Mouse (Mus musculus): ENCODE measurements around the gene Krtap27-1. TPM values are rescaled to one million over a fixed set of nuclear protein-coding genes. Genes with fewer than 3 reads are reported as not detected.

The Krtap27-1 gene
- polyA plus RNA-seq, 1 experiment from 2014 or later, result not detected

DNA sequence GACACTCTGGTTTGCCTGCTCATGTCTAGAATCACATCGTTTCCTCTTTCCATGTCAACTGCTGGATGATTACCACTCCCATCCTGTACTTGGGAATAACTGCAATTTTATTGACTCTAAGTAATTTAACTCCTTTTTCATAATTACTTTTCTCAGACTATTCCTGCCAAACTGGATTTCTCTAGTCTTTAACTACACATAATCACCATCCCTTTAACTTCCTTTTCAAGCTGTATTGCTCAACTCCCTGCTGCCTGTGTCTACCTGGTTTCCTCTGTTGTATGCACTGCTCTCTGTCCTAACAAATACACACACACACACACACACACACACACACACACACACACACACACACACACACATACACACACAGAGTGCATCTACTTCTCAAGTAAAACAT lies 20.4 kb downstream of the Krtap27-1 start:
- 45% methylated on average over 1 of the region's 1 CpGs for whole genome bisulfite sequencing
- Histone ChIP-seq H3K4me3 (no peak overlapping the region), H3K27me3 (no peaks in the 10 kb centered on the region), H3K4me2 (no peak overlapping the region), H3K27ac (no peak overlapping the region), H3K9me3 (no peaks in the 10 kb centered on the region), H3K4me1 (no peaks in the 10 kb centered on the region), H3K36me3 (no peaks in the 10 kb centered on the region), H3K9ac (no peak overlapping the region)
- ATAC-seq (ENCODE audit: borderline replicate concordance, extremely low read depth, low FRiP score, low TSS enrichment), result no peak

DNA sequence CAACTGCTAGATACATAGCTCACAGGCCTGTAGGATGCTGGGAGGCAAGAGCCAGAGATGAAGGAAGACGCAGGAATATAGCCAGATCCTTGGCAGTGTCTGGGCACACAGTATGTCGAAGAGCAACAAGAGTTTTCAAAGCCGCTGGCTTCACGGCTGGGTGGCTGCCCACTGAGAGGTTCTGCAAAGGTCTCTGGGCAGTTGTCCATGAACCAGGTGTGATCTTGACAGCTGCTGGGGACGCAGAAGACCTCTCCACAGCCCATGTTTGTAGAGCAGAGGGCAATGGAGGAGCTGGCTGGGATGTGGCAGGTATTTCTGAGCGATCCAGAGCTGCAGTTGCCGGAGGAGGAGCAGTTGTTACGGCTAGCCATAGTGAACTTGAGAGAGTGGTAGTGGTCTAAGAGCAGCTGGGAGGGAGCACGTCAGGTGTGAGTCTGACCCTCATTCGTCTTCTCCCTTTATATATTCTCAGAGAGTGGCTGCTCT lies 24.1 kb downstream of the Krtap27-1 start, which contains the start of gene Krtap26-1:
Gene Krtap26-1, minus strand, starts transcription at position 439 of the 489 bp plus-strand sequence.
- Histone ChIP-seq H3K9me3 (no peaks in the 10 kb centered on the region), H3K4me1 (no peaks in the 10 kb centered on the region), H3K27ac (no peak within 1 kb of the TSS), H3K36me3 (no peaks in the 10 kb centered on the region), H3K4me2 (no peak within 1 kb of the TSS), H3K4me3 (no peak within 1 kb of the TSS), H3K27me3 (no peaks in the 10 kb centered on the region), H3K9ac (no peak within 1 kb of the TSS)
- ATAC-seq (ENCODE audit: borderline replicate concordance, extremely low read depth, low FRiP score, low TSS enrichment), result no peak
- WGBS, result 78% methylated on average over 10 of the region's 10 CpGs

DNA sequence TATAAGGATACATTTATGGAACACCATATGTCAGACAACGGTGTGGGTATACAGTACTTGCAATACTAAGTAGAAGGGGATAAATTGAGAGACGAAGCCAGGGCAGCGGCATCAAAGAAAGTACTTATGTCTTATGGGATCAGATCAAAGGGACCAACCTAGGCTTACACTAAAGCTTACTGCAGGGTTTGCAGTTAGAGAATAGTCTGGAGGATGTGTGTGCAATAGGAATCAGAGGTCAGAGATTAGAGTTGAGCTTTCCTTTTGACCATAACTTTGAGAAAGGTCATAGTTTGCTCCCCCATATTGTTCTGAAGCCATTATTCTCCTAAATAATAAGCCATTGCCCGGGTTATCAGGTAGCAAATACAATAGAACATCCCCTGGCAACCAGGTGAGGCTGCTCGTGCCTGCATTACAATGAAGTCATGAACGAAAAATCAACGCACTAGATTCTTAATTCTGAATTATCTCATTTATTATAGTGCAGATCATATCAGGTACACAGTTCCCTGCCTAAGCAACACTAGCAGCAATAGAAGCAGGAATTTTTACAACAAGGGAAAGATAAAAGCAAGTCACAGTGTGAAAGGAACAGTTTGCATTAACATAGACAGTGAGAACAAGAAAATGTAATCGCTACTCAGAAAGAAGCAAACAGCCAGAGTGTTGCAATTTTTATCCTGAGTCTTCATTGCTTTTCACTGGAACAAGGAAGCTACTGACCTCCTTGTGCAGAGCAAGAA lies 24.9 kb downstream of the Krtap27-1 start:
- Histone ChIP-seq H3K9me3 (no peaks in the 10 kb centered on the region), H3K4me3 (no peak overlapping the region), H3K4me1 (no peaks in the 10 kb centered on the region), H3K9ac (no peak overlapping the region), H3K4me2 (no peak overlapping the region), H3K27me3 (no peaks in the 10 kb centered on the region), H3K27ac (no peak overlapping the region), H3K36me3 (no peaks in the 10 kb centered on the region)
- 66% methylated on average over 8 of the region's 8 CpGs for WGBS
- ATAC-seq (ENCODE audit: borderline replicate concordance, extremely low read depth, low FRiP score, low TSS enrichment), result no peak

DNA sequence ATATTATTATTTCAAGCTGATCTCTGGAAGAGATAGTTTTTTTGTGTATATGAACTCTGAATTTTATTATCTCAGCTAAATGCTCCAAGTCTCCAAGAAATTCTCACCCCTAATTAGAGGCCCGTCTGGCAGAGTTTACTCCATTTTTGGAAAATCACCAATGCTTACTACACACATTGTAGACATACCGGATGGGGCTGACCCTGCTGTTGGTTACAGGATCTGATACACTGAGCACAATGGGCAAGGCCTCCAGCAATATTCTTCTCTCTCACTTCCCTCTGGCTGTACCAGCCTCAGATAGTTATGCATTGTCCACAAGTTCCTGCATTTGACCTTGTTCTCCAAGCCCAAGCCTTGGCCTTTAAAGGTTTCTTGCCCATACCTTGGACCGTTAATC lies 31.4 kb downstream of the Krtap27-1 start:
- H3K4me2 ChIP-seq, result no peak overlapping the region
- H3K4me1 ChIP-seq, result no peaks in the 10 kb centered on the region
- H3K9me3 ChIP-seq, result no peaks in the 10 kb centered on the region
- no peak overlapping the region for H3K4me3 ChIP-seq
- no peaks in the 10 kb centered on the region for H3K27me3 ChIP-seq
- 75% methylated on average over 3 of the region's 3 CpGs for WGBS
- H3K27ac ChIP-seq, result no peak overlapping the region
- H3K36me3 ChIP-seq, result no peaks in the 10 kb centered on the region
- no peak for ATAC-seq (ENCODE audit: borderline replicate concordance, extremely low read depth, low FRiP score, low TSS enrichment)
- no peak overlapping the region for H3K9ac ChIP-seq

DNA sequence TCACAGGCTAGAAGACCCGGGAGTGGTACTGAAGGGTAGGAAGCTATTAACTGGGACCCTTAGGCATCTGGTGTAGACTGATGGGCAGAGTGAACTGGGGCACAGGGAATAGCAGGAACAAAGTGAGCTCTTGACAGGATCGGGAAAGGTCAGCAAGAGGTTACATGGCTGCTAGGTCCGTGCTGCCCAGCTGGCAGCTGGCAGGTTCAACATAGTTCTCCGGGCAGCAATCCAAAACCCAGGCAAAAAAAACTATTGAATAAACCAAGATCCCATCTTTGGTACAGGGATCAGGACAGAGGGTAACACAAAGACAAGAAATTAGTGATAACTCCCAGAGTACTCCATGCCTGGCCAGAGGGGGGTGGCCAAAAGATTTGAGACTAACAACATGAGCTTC lies 36.3 kb downstream of the Krtap27-1 start:
- H3K9me3 ChIP-seq, result no peaks in the 10 kb centered on the region
- ATAC-seq (ENCODE audit: borderline replicate concordance, extremely low read depth, low FRiP score, low TSS enrichment), result no peak
- 36% methylated on average over 4 of the region's 4 CpGs for WGBS
- H3K4me1 ChIP-seq, result no peaks in the 10 kb centered on the region
- H3K36me3 ChIP-seq, result no peaks in the 10 kb centered on the region
- H3K4me3 ChIP-seq, result no peak overlapping the region
- H3K27me3 ChIP-seq, result no peaks in the 10 kb centered on the region
- H3K27ac ChIP-seq, result no peak overlapping the region
- no peak overlapping the region for H3K4me2 ChIP-seq
- H3K9ac ChIP-seq, result no peak overlapping the region

DNA sequence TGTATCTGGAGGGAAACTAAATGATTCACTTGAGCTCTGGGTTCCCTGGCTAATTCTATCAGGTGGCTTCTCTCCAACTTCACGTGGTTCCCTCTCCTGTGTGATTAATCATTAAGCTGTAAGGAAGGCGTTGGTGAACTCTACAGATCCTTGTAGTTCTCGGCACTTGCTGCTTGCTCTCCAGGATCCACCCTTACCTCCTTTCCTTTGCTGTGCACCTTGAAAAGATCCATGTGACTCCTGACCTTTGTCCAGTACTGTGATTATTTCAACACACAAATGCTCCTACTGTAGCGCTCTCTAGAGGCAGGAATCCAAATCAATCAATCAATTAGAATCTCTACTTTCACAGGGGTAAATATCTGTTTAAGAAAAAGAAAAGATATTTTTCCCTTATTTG lies 40.0 kb downstream of the Krtap27-1 start:
- Histone ChIP-seq H3K36me3 (no peaks in the 10 kb centered on the region), H3K4me3 (no peak overlapping the region), H3K4me1 (no peaks in the 10 kb centered on the region), H3K27me3 (no peaks in the 10 kb centered on the region), H3K27ac (no peak overlapping the region), H3K9me3 (no peaks in the 10 kb centered on the region), H3K4me2 (no peak overlapping the region), H3K9ac (no peak overlapping the region)
- no peak for ATAC-seq (ENCODE audit: borderline replicate concordance, extremely low read depth, low FRiP score, low TSS enrichment)
- 35% methylated on average over 4 of the region's 4 CpGs for WGBS

DNA sequence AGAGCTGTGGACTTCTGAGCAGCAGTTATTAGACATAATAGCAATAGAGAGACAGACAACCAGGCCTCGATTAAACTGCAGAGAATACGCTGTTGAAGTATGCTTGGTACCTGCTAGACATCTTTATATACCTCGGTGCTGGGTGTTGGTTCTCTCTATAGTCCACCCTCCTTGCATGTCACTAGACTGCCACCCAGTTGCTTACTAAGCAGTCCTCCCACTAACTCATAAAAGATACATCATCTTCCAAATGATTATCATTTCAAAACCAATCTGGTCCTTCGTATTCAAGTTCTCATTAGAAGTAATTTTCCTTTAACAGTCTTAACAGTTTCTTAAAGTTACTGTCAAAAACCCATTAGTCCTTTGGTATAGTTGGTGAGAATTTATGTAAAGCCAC lies 43.9 kb downstream of the Krtap27-1 start, which contains the start of gene 2310079G19Rik:
Gene 2310079G19Rik, minus strand, starts transcription at position 101 of the 400 bp plus-strand sequence.
- Histone ChIP-seq H3K36me3 (no peaks in the 10 kb centered on the region), H3K4me3 (no peak within 1 kb of the TSS), H3K9ac (no peak within 1 kb of the TSS), H3K4me1 (no peaks in the 10 kb centered on the region), H3K27me3 (peaks cover 1% of the 10 kb centered on the region; the same call in 1 of the 2 replicates), H3K27ac (no peak within 1 kb of the TSS), H3K9me3 (no peaks in the 10 kb centered on the region), H3K4me2 (no peak within 1 kb of the TSS)
- WGBS, result 87% methylated on average over 4 of the region's 4 CpGs
- no peak for ATAC-seq (ENCODE audit: borderline replicate concordance, extremely low read depth, low FRiP score, low TSS enrichment)

Other genes with a start within 250 kb of the Krtap27-1 start
- gene Cldn17, start 164.7 kb downstream of the Krtap27-1 start, polyA plus RNA-seq (2015; fragmentation: Nextera tagmentation; extraction: Ambion mirVana), result not detected in 2 replicates
- gene Cldn8, start 108.5 kb downstream of the Krtap27-1 start, polyA plus RNA-seq (2015; fragmentation: Nextera tagmentation; extraction: Ambion mirVana), result 3.2 and 3.7 TPM in 2 replicates
- not detected in 2 replicates for gene Krtap24-1, start 59.4 kb downstream of the Krtap27-1 start, polyA plus RNA-seq (2015; fragmentation: Nextera tagmentation; extraction: Ambion mirVana)
- gene 2310079G19Rik, start 44.0 kb downstream of the Krtap27-1 start, polyA plus RNA-seq (2015; fragmentation: Nextera tagmentation; extraction: Ambion mirVana), result not detected in 2 replicates
- not detected in 2 replicates for gene Krtap26-1, start 23.9 kb downstream of the Krtap27-1 start, polyA plus RNA-seq (2015; fragmentation: Nextera tagmentation; extraction: Ambion mirVana)
- not detected in 2 replicates for gene 2310061N02Rik, start 36.3 kb upstream of the Krtap27-1 start, polyA plus RNA-seq (2015; fragmentation: Nextera tagmentation; extraction: Ambion mirVana)
- not detected in 2 replicates for gene Krtap13-1, start 57.2 kb upstream of the Krtap27-1 start, polyA plus RNA-seq (2015; fragmentation: Nextera tagmentation; extraction: Ambion mirVana)
- gene Krtap13, start 80.0 kb upstream of the Krtap27-1 start, polyA plus RNA-seq (2015; fragmentation: Nextera tagmentation; extraction: Ambion mirVana), result not detected in 2 replicates
- not detected in 2 replicates for gene 2310034C09Rik, start 87.2 kb upstream of the Krtap27-1 start, polyA plus RNA-seq (2015; fragmentation: Nextera tagmentation; extraction: Ambion mirVana)
- gene 2310057N15Rik, start 102.5 kb upstream of the Krtap27-1 start, polyA plus RNA-seq (2015; fragmentation: Nextera tagmentation; extraction: Ambion mirVana), result not detected in 2 replicates
- gene Gm5965, start 106.2 kb upstream of the Krtap27-1 start, polyA plus RNA-seq (2015; fragmentation: Nextera tagmentation; extraction: Ambion mirVana), result not detected in 2 replicates
- not detected in 2 replicates for gene Gm20741, start 140.5 kb upstream of the Krtap27-1 start, polyA plus RNA-seq (2015; fragmentation: Nextera tagmentation; extraction: Ambion mirVana)
- not detected in 2 replicates for gene Krtap15, start 148.5 kb upstream of the Krtap27-1 start, polyA plus RNA-seq (2015; fragmentation: Nextera tagmentation; extraction: Ambion mirVana)
- gene Krtap14, start 154.5 kb upstream of the Krtap27-1 start, polyA plus RNA-seq (2015; fragmentation: Nextera tagmentation; extraction: Ambion mirVana), result not detected in 2 replicates
- gene Krtap19-1, start 197.7 kb upstream of the Krtap27-1 start, polyA plus RNA-seq (2015; fragmentation: Nextera tagmentation; extraction: Ambion mirVana), result not detected in 2 replicates
- not detected in 2 replicates for gene Krtap19-2, start 202.6 kb upstream of the Krtap27-1 start, polyA plus RNA-seq (2015; fragmentation: Nextera tagmentation; extraction: Ambion mirVana)
- gene Krtap19-3, start 206.4 kb upstream of the Krtap27-1 start, polyA plus RNA-seq (2015; fragmentation: Nextera tagmentation; extraction: Ambion mirVana), result not detected in 2 replicates
- not detected in 2 replicates for gene Krtap19-4, start 213.4 kb upstream of the Krtap27-1 start, polyA plus RNA-seq (2015; fragmentation: Nextera tagmentation; extraction: Ambion mirVana)
- not detected in 2 replicates for gene Krtap19-5, start 224.8 kb upstream of the Krtap27-1 start, polyA plus RNA-seq (2015; fragmentation: Nextera tagmentation; extraction: Ambion mirVana)

Measured in lung, embryonic 15.5 days (tissue).